Mouse (Mus musculus) v-Abl transformed pro-B cells (cell line): Measurements from ENCODE around the gene Sdc4.

Source experiments
- in situ Hi-C, 2 experiments: fragments of 400-800 bp; cut with MboI; formaldehyde crosslinking; loops; one replicate each; pipeline ENCODE4 v1.15.1; 2025; ENCODE audit not compliant: unreplicated experiment in 2 of 2

Sdc4 gene

GRCm38 (mm10) chr2:164433278-164433895 lies 10.3 kb downstream of the Sdc4 start:
- in situ Hi-C loops = no loop called here

- in situ Hi-C loops = no loop called here
Measured at GRCm38 (mm10) chr2:164432541-164433191, 11.0 kb downstream of the Sdc4 start.

DNA sequence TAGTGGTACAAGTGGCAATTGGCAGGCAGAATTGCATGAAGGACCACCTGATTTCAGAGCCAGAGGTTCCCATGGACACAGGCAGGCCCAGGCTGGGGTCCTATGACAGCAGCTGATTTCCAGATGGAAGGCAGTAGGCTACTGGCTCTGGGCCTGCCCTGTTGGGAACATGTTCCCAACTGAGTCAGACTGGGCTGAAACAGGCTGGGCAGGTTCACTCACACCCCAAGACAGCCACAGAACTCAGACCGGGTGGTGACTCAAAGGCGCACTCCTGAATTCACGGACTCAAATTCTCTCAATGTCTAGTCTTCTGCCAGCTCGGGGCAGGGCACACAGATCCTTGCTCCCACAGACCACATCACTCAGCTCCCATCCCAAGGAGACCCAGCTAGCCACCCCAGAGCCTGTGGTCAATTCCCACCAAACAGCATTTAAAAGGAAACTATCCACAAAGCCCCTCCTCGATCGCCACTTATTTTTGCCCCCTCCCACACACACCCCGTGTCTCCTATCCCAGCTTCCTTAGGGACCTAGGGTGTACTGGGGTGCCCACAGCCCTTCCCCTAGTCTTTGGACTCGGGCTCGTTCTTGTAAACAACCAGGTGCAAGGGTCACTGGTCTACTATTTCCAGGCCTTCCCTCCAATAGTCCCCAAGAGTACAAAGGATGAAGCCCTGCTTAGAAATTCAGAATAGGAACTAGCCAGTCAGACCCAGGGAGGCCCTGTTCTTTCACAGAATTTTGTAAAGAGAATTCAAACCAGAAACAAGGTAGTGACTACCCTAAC lies 11.8 kb downstream of the Sdc4 start:
- in situ Hi-C loops = no loop called here

- in situ Hi-C loops = no loop called here
Measured at GRCm38 (mm10) chr2:164430697-164431096, 13.0 kb downstream of the Sdc4 start.

GRCm38 (mm10) chr2:164429881-164430615 lies 13.6 kb downstream of the Sdc4 start:
- in situ Hi-C loops = no loop called here

GRCm38 (mm10) chr2:164428451-164428850 lies 15.2 kb downstream of the Sdc4 start:
- in situ Hi-C loops = no loop called here

GRCm38 (mm10) chr2:164426952-164427351 lies 16.7 kb downstream of the Sdc4 start:
- in situ Hi-C loops = no loop called here

- in situ Hi-C loops = no loop called here
Measured at GRCm38 (mm10) chr2:164426121-164426520, 17.6 kb downstream of the Sdc4 start.

DNA sequence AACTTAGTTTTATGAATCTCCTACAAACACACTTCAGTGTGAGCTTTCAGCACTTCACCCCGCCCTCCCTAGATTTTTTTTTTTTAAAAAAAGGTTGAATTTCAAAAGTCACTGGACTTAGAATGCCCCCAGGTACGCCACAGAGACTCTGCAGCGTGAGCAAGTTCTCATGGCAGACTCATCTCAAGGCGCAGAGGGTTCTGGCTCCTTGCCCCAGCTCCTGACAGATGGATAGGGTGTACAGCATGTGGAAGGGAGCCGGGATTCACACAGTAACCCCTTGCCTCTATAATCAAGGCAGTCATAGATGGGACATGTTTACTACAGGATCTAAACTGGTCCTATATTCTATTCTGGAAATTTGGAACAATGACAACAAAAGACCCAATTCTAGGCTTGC lies 18.3 kb downstream of the Sdc4 start:
- in situ Hi-C loops = no loop called here

GRCm38 (mm10) chr2:164424406-164424805 lies 19.3 kb downstream of the Sdc4 start:
- in situ Hi-C loops = no loop called here

DNA sequence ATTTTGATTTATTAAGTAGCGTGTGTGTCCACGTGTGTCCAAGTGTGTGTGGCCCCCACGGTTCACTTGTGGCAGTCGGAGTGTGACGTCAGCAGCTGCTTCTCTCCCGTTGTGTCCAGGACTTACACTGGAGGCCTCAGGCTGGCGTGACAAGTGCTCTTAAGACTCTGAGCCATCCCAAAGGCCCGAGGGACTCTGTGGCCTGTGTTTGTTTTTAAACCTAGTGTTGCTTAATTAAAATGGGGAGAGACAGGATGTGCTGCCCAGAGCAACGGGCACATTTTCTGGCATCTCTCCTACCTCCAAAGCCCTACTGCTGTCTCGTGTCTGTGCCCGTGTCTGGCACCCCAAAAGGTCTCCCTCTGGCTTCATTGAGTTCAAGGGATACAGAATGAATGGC lies 20.2 kb downstream of the Sdc4 start:
- in situ Hi-C loops = no loop called here

DNA sequence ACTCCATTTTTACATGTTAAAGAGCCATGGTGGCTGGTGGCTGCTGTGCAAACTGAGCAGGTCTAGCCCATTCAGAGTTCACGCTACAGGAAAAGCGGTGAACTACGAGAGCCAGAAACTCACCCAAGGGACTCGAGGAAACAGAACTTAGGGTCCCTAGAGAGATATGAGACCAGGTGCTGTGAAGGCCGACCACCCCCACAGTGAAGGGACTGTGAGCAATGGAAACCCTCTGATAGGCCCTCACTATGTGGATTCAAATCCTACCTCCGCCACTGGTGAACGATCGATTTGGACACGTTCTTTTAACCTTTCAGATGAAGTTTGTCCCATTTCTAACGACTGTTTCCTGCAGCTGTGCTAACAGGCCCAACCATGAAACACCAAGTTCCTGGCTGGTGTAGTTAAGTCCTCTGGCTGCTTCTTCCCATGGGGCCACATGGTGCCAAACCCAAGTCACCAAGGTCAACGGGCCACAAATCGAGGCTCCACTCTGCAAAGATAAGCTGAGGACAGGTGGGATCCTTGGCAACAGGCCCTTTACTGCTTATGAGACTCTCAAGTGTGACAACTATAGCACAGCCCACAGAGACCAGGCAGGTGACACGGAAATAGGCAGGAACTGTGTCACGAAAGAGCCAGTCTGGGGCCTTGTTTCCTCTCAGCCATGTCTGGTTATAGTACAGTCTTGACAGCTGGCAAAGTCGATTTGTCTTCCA lies 20.9 kb downstream of the Sdc4 start:
- in situ Hi-C loops = no loop called here

GRCm38 (mm10) chr2:164421979-164422378 lies 21.7 kb downstream of the Sdc4 start:
- in situ Hi-C loops = no loop called here

DNA sequence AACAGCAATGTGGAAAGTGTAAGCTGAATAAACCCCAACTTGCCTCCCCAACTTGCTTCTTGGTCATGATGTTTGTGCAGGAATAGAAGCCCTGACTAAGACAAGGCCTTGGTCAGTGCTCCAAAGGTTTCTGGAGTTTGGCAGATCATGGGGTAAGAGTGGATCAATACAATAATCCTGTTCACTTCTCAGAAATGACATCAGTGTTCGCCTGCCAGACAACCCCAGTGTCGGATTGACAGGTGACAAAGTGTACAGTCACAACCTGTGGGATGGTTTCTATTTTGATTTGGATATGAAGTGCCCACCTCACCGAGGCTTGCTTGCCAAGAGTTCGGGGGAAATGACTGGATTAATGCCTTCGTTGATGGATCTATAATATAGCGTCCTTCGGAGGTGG lies 22.4 kb downstream of the Sdc4 start:
- in situ Hi-C loops = no loop called here

GRCm38 (mm10) chr2:164419489-164419888 lies 24.2 kb downstream of the Sdc4 start:
- in situ Hi-C loops = loop anchor here (5.0 kb wide), 3 partner anchors 38 to 308 kb away; partner anchors contain the start of gene Sys1 (in 2 of the 2)

- in situ Hi-C loops = loop anchor here (5.0 kb wide), 3 partner anchors 39 to 309 kb away; partner anchors contain the start of gene Sys1 (in 2 of the 2)
Measured at GRCm38 (mm10) chr2:164418308-164418875, 25.3 kb downstream of the Sdc4 start.

DNA sequence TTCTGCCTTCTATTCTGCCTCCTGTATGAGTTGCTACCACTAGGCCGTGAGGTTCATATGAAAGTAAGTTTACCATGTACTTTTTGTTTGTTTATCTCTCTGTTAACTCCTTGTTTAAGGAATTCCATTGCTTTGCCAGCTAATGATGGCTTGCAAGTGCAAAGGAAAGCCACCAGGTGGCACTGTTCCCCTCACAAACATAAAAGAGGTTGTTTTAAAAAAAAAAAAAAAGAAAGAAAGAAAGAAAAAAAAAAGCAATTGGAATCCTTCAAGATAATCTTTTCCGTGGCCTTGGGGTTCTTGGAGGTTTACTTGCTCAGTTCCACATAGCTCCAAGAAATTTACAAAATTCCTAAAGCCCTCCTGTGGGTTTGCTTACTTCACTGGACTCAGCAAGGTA lies 26.5 kb downstream of the Sdc4 start:
- in situ Hi-C loops = loop anchor here (5.0 kb wide), 3 partner anchors 40 to 310 kb away; partner anchors contain the start of gene Sys1 (in 2 of the 2)

DNA sequence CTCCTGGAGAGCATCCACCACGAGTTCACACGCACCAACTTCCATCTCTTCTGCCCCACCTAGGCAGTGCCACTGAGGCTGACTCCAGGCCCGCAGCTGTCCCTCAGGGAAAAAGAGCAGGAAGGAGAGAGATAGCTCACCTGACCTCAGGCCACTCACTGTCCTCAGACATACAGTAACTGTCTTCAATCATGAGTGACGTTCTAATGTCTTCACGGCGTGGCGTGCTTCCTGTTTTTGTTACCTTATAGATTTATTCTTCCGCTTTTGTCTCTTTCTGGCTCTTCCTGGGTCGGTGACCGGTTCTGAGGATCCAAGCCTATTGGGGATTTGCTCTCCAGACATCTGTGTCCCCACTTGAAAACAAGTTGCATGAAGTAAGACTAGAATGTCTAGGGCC lies 29.1 kb downstream of the Sdc4 start:
- in situ Hi-C loops = loop anchor here in 1 of 2 experiments (5.0 kb wide), 1 partner anchor 308 kb away; no protein-coding TSS in a partner anchor

- in situ Hi-C loops = loop anchor here in 1 of 2 experiments (5.0 kb wide), 1 partner anchor 308 kb away; no protein-coding TSS in a partner anchor
Measured at GRCm38 (mm10) chr2:164414167-164414566, 29.5 kb downstream of the Sdc4 start.

DNA sequence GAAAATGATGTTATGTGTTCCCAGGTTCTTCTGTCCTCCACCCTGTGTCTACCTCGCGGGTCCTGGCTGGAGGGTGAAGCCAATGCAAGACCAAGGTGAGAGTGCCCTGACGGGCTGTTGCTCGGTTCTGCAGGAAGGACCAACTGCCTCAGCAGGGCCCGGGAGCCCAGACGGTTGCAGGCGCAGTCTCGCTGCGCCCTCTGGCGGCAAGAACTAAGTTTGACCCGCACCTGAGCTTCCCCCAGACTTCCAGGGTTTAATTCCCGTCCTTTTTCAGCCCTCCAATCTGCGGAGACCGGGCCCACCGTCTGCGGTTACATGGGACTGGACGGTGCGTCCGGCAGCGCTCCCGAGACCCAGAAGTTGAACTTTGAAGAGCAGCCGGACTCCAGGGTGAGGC lies 36.0 kb downstream of the Sdc4 start:
- in situ Hi-C loops = no loop called here
